Mouse (Mus musculus) lung, adult 2 months (tissue): Measurements from ENCODE around the gene Olfr1441. TPM values are rescaled to one million over a fixed set of nuclear protein-coding genes. Genes with fewer than 3 reads are reported as not detected.

ENCODE experiments used
- DNase-seq: peaks from one replicate; pipeline ENCODE4 v3.0.0; 2022
- H3K4me1 ChIP-seq: fragments of 200-500 bp; 2 replicates; pipeline ENCODE4 v1.6.1; 2011; ENCODE audit warnings: low read length; ENCODE audit not compliant: control insufficient read depth, insufficient read depth
- H3K4me3 ChIP-seq: fragments of 200-500 bp; replicated peaks from 2 replicates; pipeline ENCODE3; 2011; ENCODE audit warnings: low read depth, mild to moderate bottlenecking, control low read depth, low read length; ENCODE audit errors: extremely low read depth
- CTCF ChIP-seq: fragments of 200-500 bp; IDR thresholded peaks from 2 replicates; pipeline ENCODE4 v1.5.1; 2011; ENCODE audit warnings: mild to moderate bottlenecking, low read length, control low read depth; ENCODE audit not compliant: insufficient read depth
- POLR2A ChIP-seq: fragments of 200-500 bp; IDR thresholded peaks from 2 replicates; pipeline ENCODE4 v1.6.1; 2011; ENCODE audit warnings: low read depth, mild to moderate bottlenecking, control low read depth, low read length, borderline replicate concordance; ENCODE audit errors: extremely low read depth
- WGBS: fragments of 180-500 bp; shearing (Covaris S2); methylation state at CpG from one replicate; pipeline ENCODE4 v1.1.7; 2018; 5-methylcytosine and 5-hydroxymethylcytosine counted together
- polyA plus RNA-seq: library from polyadenylated mRNA; depleted of rRNA; stranded (reverse); fragments of >200 nt; gene quantifications from 2 replicates; pipeline ENCODE4 v1.2.3, GENCODE M21; 2012; rRNA removed

The Olfr1441 gene
- not detected in 2 replicates for polyA plus RNA-seq

GRCm38 (mm10) chr19:12417361-12417760, at the start of gene Olfr1441:
Olfr1441 (plus strand) TSS chr19:12417433.
- no peak for DNase-seq
- Histone ChIP-seq H3K4me1 (no peaks in the 10 kb centered on the region), H3K4me3 (no peak within 1 kb of the TSS)
- TF ChIP-seq POLR2A (no peak), CTCF (no peak)

- Histone ChIP-seq H3K4me3 (no peak overlapping the region), H3K4me1 (no peaks in the 10 kb centered on the region)
- DNase-seq: no peak
- TF ChIP-seq CTCF (no peak), POLR2A (no peak)
- WGBS: 60% methylated on average over 3 of the region's 3 CpGs
Observed at GRCm38 (mm10) chr19:12373004-12373403, 44.2 kb upstream of the Olfr1441 start.

- WGBS: 55% methylated on average over 2 of the region's 2 CpGs
- TF ChIP-seq CTCF: no peak
- TF ChIP-seq POLR2A: no peak
- Histone ChIP-seq H3K4me1 (no peaks in the 10 kb centered on the region), H3K4me3 (no peak overlapping the region)
- DNase-seq: no peak
Observed at GRCm38 (mm10) chr19:12374465-12375025, 42.7 kb upstream of the Olfr1441 start.

- DNase-seq: no peak
- H3K4me1 ChIP-seq: no peaks in the 10 kb centered on the region
- TF ChIP-seq POLR2A (no peak), CTCF (no peak)
- no peak within 1 kb of the TSS for H3K4me3 ChIP-seq
- WGBS: 75% methylated on average over 2 of the region's 2 CpGs
Observed at GRCm38 (mm10) chr19:12386979-12387378, 30.3 kb upstream of the Olfr1441 start, which contains the start of gene Olfr1440. Olfr1440 (plus strand) TSS chr19:12387279.

GRCm38 (mm10) chr19:12413737-12414136, 3.5 kb upstream of the Olfr1441 start:
- no peak for DNase-seq
- no peak for TF ChIP-seq POLR2A
- H3K4me3 ChIP-seq: no peak overlapping the region
- H3K4me1 ChIP-seq: no peaks in the 10 kb centered on the region

GRCm38 (mm10) chr19:12418312-12418711, 1.1 kb downstream of the Olfr1441 start:
- 37% methylated on average over 3 of the region's 3 CpGs for WGBS
- Histone ChIP-seq H3K4me3 (no peak overlapping the region), H3K4me1 (no peaks in the 10 kb centered on the region)
- TF ChIP-seq CTCF: no peak
- TF ChIP-seq POLR2A: no peak
- no peak for DNase-seq

GRCm38 (mm10) chr19:12420555-12420954, 3.3 kb downstream of the Olfr1441 start:
- TF ChIP-seq POLR2A: no peak
- TF ChIP-seq CTCF: no peak
- no peak overlapping the region for H3K4me3 ChIP-seq
- WGBS: 63% methylated on average over 6 of the region's 6 CpGs
- DNase-seq: no peak
- H3K4me1 ChIP-seq: no peaks in the 10 kb centered on the region

- 67% methylated on average over 1 of the region's 1 CpGs for WGBS
- DNase-seq: no peak
Observed at GRCm38 (mm10) chr19:12421680-12422079, 4.4 kb downstream of the Olfr1441 start.

GRCm38 (mm10) chr19:12427101-12427500, 9.9 kb downstream of the Olfr1441 start:
- no peak overlapping the region for H3K4me3 ChIP-seq
- WGBS: 79% methylated on average over 5 of the region's 5 CpGs
- no peaks in the 10 kb centered on the region for H3K4me1 ChIP-seq
- TF ChIP-seq POLR2A: no peak
- no peak for TF ChIP-seq CTCF
- no peak for DNase-seq

More at GRCm38 (mm10) chr19:12421680-12422079, 4.4 kb downstream of the Olfr1441 start:
- no peaks in the 10 kb centered on the region for H3K4me1 ChIP-seq
- TF ChIP-seq CTCF (no peak), POLR2A (no peak)
- H3K4me3 ChIP-seq: no peak overlapping the region

- no peak for TF ChIP-seq CTCF
- TF ChIP-seq POLR2A: no peak
- 90% methylated on average over 6 of the region's 6 CpGs for WGBS
- no peak for DNase-seq
- no peaks in the 10 kb centered on the region for H3K4me1 ChIP-seq
- no peak within 1 kb of the TSS for H3K4me3 ChIP-seq
Observed at GRCm38 (mm10) chr19:12427605-12428004, 10.4 kb downstream of the Olfr1441 start, which contains the start of gene Pfpl. Pfpl (plus strand) TSS chr19:12427905.
